Mouse (Mus musculus) ES-E14 (cell line): Measurements from ENCODE around the gene Foxn3. TPM values are rescaled to one million over a fixed set of nuclear protein-coding genes. Genes with fewer than 3 reads are reported as not detected.

ENCODE experiments used
- DNase-seq: peaks from one replicate; pipeline ENCODE4 v3.0.0-alpha.2; 2013; ENCODE audit warnings: low read depth, low spot score
- H3K27ac ChIP-seq: 2 replicates; pipeline ENCODE4 v1.5.1; 2012; ENCODE audit warnings: low read depth, mild to moderate bottlenecking, low read length, moderate library complexity, mixed read lengths; ENCODE audit not compliant: poor library complexity, insufficient read depth, severe bottlenecking
- H3K36me3 ChIP-seq: 2 replicates; pipeline ENCODE4 v1.6.1; 2012; ENCODE audit warnings: mild to moderate bottlenecking, low read length, moderate library complexity, mixed read lengths; ENCODE audit not compliant: control insufficient read depth, poor library complexity, insufficient read depth, severe bottlenecking
- H3K4me1 ChIP-seq, 2 experiments: fragments of 150-350 bp in 1 of 2; sonication (generic) in 1 of 2; 2 replicates each; pipeline ENCODE4 v1.6.1; 2012; ENCODE audit warnings: low read length in 2 of 2, mild to moderate bottlenecking in 1 of 2, mixed read lengths in 1 of 2; ENCODE audit not compliant: control insufficient read depth in 2 of 2, insufficient read depth in 2 of 2, poor library complexity in 1 of 2
- H3K4me3 ChIP-seq, 2 experiments: fragments of 150-350 bp in 1 of 2; sonication (generic) in 1 of 2; 2 replicates each; pipeline ENCODE4 v1.5.1; 2012; ENCODE audit warnings: low read length in 2 of 2, low read depth in 1 of 2, mild to moderate bottlenecking in 1 of 2, mixed read lengths in 1 of 2; ENCODE audit not compliant: insufficient read depth in 1 of 2, poor library complexity in 1 of 2, severe bottlenecking in 1 of 2
- H3K9ac ChIP-seq: 2 replicates; pipeline ENCODE4 v1.6.1; 2012; ENCODE audit warnings: low read depth, mild to moderate bottlenecking, low read length, mixed read lengths; ENCODE audit not compliant: poor library complexity, insufficient read depth, severe bottlenecking
- H3K9me3 ChIP-seq: fragments of 150-350 bp; sonication (generic); 2 replicates; pipeline ENCODE4 v1.6.1; 2012; ENCODE audit warnings: low read depth, mild to moderate bottlenecking, low read length; ENCODE audit not compliant: control insufficient read depth, insufficient read depth
- CHD2 ChIP-seq: IDR thresholded peaks from 2 replicates; pipeline ENCODE4 v1.6.1; 2014; ENCODE audit warnings: mild to moderate bottlenecking, low read depth, low read length, inconsistent platforms
- HCFC1 ChIP-seq: IDR thresholded peaks from 2 replicates; pipeline ENCODE4 v1.6.1; 2012; ENCODE audit warnings: low read length, inconsistent platforms, borderline replicate concordance; ENCODE audit not compliant: insufficient read depth
- MAFK ChIP-seq: IDR thresholded peaks from 2 replicates; pipeline ENCODE4 v1.6.1; 2014; ENCODE audit warnings: mild to moderate bottlenecking, low read depth, low read length, inconsistent platforms; ENCODE audit not compliant: insufficient read depth
- ZC3H11A ChIP-seq: IDR thresholded peaks from 2 replicates; pipeline ENCODE4 v1.6.1; 2012; ENCODE audit warnings: low read depth, mild to moderate bottlenecking, inconsistent platforms, low read length, borderline replicate concordance
- ZNF384 ChIP-seq: IDR thresholded peaks from 2 replicates; pipeline ENCODE4 v1.6.1; 2012; ENCODE audit warnings: low read depth, low read length, inconsistent platforms
- in situ Hi-C, 2 experiments: fragments of 600-800 bp; cut with MboI; formaldehyde crosslinking; loops; one replicate each; pipeline ENCODE4 v1.15.1; 2025; ENCODE audit warnings: low sequenced_read_pairs in 2 of 2, inconsistent platforms in 1 of 2; ENCODE audit not compliant: unreplicated experiment in 2 of 2
- total RNA-seq: library from RNA; depleted of rRNA; stranded (reverse); fragments of 300-350 nt; gene quantifications from 2 replicates; pipeline ENCODE4 v1.2.3, GENCODE M21; 2012

Gene Foxn3
- total RNA-seq, 1 experiment, result 34.6 TPM

DNA sequence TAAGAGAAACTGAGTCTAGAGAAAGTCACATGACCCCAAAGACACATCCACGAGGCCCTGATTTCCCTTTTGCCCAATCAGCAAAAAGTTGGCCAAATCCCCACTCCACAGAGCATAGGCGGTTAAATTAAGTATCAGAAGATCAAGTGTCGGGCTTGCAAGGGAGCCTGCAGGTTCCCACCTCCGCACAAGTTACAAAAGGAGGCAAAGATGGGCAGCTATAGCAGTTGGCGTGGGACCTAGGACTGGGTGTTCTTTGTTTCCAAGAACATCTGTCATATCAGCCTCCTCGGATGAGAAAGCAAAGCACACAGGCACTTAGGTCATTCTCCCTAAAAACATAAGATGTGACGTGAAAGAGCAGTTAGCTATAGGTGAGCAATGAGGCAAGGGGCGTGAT is 308.9 kb downstream of the Foxn3 start:
- H3K4me1 ChIP-seq, result no peaks in the 10 kb centered on the region
- no peak overlapping the region for H3K27ac ChIP-seq
- H3K4me3 ChIP-seq, result no peak overlapping the region
- no peak overlapping the region for H3K9ac ChIP-seq
- no peak for DNase-seq
- in situ Hi-C loops, result no loop called here
- H3K9me3 ChIP-seq, result no peaks in the 10 kb centered on the region
- TF ChIP-seq MAFK, result 0 out of 2 replicates have a peak, but pooled peaks have one; percentile 48
- no peak for TF ChIP-seq ZC3H11A
- H3K36me3 ChIP-seq, result peaks cover 2% of the 10 kb centered on the region; the same call in 1 of the 2 replicates

DNA sequence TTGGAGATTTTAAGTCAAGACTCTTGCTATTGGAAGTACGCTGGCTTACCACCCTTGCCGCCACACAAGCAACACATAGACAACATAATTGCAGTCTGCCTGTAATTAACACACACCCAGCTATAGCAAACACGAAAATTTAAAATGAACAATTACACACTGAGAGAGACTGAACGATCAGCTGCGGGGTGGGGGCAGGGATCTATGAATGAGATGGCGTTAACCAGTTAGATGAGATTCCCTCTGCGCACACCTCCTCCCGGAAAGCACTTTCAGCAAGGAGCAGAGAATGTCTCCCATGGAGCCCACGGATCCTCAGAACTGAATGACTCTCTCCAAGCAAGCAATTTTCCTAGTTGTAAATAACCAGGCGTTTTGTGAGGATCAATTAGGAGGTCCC is 309.8 kb downstream of the Foxn3 start:
- in situ Hi-C loops, result no loop called here
- H3K27ac ChIP-seq, result no peak overlapping the region
- no peaks in the 10 kb centered on the region for H3K9me3 ChIP-seq
- DNase-seq, result no peak
- H3K4me1 ChIP-seq, result no peaks in the 10 kb centered on the region
- H3K36me3 ChIP-seq, result peaks cover 4% of the 10 kb centered on the region; the same call in 1 of the 2 replicates
- no peak overlapping the region for H3K9ac ChIP-seq
- H3K4me3 ChIP-seq, result no peak overlapping the region
- no peak for TF ChIP-seq ZC3H11A
- TF ChIP-seq ZNF384, result no peak
- no peak for TF ChIP-seq CHD2
- TF ChIP-seq HCFC1, result no peak
- no peak for TF ChIP-seq MAFK

DNA sequence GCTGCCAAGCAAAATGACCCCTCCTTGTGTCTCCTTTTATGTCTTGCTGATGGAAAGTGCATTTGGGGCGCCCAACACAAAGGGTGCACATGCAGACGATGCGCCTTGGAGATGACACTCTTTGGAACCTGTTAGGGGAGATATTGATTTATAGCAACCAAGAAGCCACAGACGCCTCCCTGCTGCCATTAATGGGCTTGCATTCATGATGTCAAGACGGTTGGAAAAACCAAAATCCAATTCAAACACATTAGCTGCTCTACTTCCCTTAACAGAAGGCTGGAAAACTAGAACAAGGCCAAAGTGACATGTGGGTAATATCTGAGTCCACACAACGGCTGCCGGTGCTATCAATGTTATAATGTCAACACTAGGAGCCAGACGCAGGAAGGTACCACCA is 314.8 kb downstream of the Foxn3 start:
- DNase-seq, result no peak
- in situ Hi-C loops, result no loop called here

DNA sequence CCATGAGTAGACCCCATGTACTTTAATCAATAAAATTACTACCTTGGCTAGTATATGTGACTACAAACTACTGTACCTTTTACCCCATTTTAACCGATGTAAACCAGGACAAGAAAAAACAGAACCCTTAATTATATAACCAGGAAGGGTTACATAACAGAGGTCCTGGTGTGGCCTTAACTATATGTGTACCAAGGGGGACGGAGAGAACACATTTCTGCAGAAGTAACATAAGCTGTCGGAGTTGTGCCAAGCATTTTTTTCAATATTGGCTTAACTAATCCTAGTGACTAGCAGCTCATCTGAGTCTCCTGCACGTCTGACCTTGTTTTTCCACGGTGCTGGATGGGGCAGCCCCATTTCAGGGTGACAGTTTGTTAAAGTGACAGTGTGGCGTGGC is 315.4 kb downstream of the Foxn3 start:
- no peak overlapping the region for H3K9ac ChIP-seq
- H3K9me3 ChIP-seq, result no peaks in the 10 kb centered on the region
- no peaks in the 10 kb centered on the region for H3K4me1 ChIP-seq
- no peak for DNase-seq
- in situ Hi-C loops, result no loop called here
- TF ChIP-seq ZNF384 (no peak), CHD2 (no peak), HCFC1 (no peak), ZC3H11A (no peak), MAFK (no peak)
- no peak overlapping the region for H3K27ac ChIP-seq
- H3K4me3 ChIP-seq, result no peak overlapping the region
- H3K36me3 ChIP-seq, result peaks cover 4% of the 10 kb centered on the region; the same call in 1 of the 2 replicates

More for the DNA sequence above, 314.8 kb downstream of the Foxn3 start:
- H3K27ac ChIP-seq, result no peak overlapping the region
- no peaks in the 10 kb centered on the region for H3K4me1 ChIP-seq
- H3K9me3 ChIP-seq, result no peaks in the 10 kb centered on the region
- TF ChIP-seq MAFK (no peak), ZNF384 (no peak), HCFC1 (no peak), CHD2 (no peak), ZC3H11A (no peak)
- H3K4me3 ChIP-seq, result no peak overlapping the region
- H3K9ac ChIP-seq, result no peak overlapping the region
- H3K36me3 ChIP-seq, result peaks cover 4% of the 10 kb centered on the region; the same call in 1 of the 2 replicates

DNA sequence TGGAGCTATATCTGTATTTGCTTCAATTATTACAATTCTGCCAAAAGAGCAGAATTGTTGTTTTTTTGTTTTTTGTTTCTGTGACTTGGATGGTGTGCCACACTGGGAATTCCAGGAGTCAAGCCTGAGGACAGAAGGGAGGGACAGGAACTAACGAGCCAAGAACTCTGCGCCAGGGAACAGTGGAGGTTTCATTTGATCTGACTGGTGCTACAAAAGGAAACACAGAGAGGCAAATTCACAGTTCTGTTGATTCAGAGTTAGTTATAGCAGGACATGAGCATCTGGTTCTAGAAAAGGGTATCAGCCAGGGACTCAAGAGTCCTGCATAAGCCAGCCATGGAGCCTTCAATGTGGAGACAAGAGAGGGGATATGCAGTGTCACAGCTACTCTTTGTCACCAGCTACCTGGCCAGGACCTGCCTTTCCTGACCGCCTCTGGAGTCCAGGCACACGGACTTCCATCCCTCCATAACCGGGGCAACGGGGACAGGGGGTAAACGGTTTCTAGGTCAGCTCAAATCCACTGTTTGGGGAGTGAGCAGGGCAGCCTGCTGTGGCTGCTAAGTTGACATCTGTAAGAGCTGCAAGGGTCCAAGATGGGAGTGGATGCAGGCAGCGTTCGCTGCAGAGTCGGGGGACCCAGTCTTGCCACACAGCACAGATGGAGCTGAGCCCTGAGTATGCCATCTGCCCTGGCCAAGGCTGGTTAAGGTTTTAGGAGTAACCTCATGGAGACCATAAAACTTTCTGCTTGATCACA is 316.2 kb downstream of the Foxn3 start:
- H3K9me3 ChIP-seq, result no peaks in the 10 kb centered on the region
- H3K27ac ChIP-seq, result no peak overlapping the region
- H3K36me3 ChIP-seq, result peaks cover 4% of the 10 kb centered on the region; the same call in 1 of the 2 replicates
- in situ Hi-C loops, result no loop called here
- no peak overlapping the region for H3K4me3 ChIP-seq
- H3K9ac ChIP-seq, result no peak overlapping the region
- no peak for DNase-seq
- no peak for TF ChIP-seq CHD2
- TF ChIP-seq HCFC1, result no peak
- TF ChIP-seq MAFK, result no peak
- no peak for TF ChIP-seq ZNF384
- no peak for TF ChIP-seq ZC3H11A
- no peaks in the 10 kb centered on the region for H3K4me1 ChIP-seq
